Mouse (Mus musculus) neutrophil, adult 5-6 weeks (primary cell): Measurements from ENCODE around the gene Nme7. TPM values are rescaled to one million over a fixed set of nuclear protein-coding genes. Genes with fewer than 3 reads are reported as not detected.

Experiments
- ATAC-seq: fragments of 151-379, 151-347 bp; 2 replicates; pipeline ENCODE4 v1.8.0; 2017; ENCODE audit warnings: mild to moderate bottlenecking, moderate TSS enrichment; ENCODE audit not compliant: insufficient number of reproducible peaks, poor library complexity, low FRiP score, severe bottlenecking; ENCODE audit errors: extremely low read depth
- total RNA-seq: library from RNA; stranded (forward); fragments of 200-1000 nt; gene quantifications from 2 replicates; pipeline ENCODE4 v1.2.3, GENCODE M21; 2017

Nme7 gene
- total RNA-seq, 1 experiment from 2014 or later: 21.6 TPM

DNA sequence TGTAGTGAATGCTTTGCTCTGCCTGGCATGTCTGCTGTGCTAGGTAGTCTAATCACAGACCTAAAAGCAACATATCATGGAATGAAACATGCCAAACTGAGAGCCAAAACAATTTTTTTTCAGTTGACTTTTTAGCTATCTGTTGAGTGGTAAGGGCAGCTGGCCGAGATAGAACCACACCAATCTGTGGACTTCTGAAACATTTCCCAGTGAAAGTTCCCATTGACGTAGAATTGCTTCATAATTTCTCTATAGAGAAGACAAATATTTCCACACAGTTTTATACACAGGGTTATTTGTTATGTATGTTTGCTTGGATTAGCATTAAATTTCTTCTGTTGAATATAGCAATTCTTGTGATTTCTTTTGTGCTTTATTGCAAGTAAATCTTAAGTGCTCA, 65.9 kb downstream of the Nme7 start:
- no peak for ATAC-seq

DNA sequence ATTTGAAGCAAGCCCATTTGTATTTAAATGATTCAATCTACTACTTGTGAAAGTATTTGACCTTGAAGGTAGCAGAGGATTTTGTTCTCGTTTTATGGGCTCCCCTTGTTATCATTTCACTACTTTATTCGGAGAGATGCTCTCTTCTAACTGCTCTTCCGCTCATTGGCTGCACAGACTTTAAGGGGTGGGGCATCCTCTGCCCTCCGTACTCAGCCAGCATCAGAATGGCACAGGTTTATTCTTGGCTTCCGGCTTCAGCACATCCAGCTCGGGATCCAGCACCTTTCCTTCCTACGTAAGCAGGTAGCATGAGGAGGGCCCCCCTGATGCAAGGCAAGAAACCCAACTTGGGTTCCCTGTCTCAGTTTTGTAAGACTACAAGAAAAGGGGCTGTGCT, 69.1 kb downstream of the Nme7 start:
- ATAC-seq: no peak

DNA sequence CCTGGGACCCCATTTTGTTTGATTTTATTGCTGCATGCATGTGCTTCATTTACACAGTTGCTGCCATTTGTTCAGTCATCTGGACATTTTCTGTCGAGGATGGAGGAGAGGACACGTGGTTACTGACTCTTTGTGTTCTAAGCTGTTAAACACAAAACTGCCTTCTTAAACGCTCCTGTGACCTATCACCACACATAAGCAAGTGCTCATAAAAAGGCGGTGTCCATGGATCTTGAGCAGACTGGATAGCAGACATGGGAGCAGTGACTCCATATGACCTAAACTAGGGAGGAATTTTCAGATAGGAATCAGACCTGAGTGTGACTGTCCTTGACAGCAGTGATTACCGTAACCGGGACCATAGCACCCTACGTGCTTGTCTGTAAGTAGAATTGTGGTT, 70.1 kb downstream of the Nme7 start:
- no peak for ATAC-seq

DNA sequence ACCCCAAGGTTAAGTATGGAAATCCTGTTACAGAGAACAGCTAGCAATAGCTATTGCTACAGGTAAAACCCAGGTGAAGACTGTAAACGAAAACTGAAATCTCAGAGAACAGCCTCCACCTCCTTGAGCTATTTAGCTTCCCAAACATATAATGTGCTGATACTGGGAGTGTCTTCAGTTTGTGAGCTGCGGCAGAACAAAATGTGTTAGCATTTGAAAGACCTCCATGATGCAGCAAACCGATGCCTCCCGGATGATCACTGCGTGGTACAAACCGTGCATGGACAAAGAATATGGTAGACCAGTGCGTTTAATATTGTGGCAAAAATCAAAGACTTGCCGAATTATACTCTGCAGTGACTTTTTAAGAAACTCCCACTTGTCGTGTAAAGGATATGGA, 71.7 kb downstream of the Nme7 start:
- ATAC-seq: no peak

DNA sequence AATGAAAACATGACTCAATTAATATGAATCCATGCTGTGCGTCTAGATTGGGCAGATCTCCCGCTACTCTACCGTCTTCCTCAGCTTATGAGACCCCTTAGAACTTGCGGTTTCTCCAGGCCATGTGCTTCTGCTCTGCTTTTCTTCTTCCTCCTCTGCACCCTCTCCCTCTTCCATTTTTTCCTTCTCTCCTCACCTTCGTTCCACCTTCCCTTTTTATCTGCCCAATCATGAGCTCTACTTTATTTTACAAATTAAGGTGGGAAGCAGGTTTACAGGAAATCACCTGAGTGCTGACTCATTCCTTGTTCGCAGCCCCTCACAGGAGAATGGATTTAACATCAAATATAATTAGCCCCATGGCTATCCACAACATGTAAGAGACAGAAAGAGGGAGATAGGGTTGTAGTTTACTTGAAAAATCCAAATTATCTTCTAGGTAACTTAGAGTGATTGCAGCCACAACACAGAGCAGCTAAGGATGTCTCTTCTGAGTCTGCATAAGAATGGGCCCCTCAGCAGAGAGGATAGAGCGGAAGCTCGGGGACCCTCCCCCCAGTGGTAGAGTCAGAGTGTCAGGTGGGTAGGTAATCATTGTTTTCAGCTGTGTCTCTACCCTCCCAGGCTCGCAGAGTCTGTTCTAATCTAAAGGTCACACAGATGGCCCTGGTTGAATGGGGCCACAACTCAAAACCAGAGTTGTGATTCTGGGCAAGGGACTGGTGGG, 73.0 kb downstream of the Nme7 start:
- no peak for ATAC-seq

DNA sequence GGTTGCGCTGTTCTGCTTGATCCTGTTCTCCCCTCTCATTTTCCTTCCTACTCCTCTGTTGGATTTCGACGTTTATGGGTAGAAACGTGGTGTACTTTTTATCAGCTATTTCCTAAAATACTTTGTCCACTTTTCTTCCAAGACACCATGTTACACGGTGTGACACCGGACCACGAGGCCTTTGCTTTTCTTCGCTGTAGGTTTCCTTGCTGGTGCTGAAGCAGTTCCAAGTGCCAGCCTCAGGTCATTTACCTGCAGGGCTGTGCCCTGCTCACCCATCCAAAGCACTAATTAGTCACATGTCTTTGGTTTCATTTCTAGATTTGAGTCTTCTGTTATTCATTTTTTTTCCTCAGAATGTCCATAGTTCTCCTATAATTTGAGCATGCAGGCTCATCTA, 79.7 kb downstream of the Nme7 start:
- ATAC-seq: no peak

DNA sequence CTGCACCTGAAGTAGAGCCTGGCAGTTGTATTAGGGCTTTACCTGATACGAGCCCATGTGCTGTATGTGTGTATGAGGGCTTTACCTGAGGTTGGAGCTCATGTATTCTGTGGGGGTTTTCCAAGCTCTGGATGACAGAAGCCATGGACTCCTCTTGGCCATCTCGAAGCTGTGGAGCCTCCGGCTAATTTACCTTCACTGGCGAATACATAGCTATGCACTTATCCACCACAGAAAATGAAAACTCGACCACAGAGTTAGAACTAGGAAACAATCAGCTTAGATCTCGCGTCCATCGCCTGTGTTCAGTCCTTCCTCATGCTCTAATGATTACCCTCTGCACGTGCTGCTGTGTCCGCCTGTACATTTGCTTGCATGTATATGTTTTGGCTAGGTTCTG, 80.4 kb downstream of the Nme7 start:
- no peak for ATAC-seq

DNA sequence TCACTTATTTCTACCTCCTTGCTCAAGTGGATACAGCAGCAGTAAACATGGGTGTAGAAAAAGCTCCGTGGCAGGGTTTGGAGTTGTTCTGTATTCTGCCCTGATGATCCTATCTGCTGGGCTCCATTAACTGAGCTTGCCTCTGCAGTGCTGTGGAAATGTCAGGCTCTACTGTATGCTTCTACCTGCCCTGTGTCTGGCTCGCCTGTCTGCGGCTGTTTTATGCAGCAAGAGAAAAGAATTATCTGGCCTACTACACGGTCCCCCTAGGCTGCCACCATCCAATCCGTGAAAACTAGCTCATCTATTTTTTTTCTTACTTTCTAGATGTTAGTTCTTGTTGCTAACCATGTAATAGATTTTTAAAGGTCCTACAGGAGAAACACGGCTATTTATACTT, 81.1 kb downstream of the Nme7 start:
- ATAC-seq: no peak

DNA sequence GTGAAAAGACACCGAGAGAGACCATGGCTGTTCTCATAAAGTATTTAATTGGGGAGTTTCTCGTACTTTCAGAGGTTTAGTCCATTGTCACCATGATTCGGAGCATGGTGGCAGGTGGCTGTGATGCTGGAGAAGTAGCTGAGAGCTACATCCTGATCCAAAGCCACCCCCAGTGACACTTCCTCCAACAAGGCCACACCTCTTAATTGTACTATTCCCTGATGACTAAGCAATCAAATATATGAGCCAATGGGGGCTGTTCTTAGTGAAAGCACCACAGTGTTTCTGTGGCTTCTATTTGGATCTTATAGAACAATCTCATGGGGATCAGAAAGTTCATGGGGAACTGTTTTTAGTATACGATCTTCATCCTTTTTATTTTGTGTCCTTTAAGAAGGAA, 85.8 kb downstream of the Nme7 start:
- ATAC-seq: no peak

DNA sequence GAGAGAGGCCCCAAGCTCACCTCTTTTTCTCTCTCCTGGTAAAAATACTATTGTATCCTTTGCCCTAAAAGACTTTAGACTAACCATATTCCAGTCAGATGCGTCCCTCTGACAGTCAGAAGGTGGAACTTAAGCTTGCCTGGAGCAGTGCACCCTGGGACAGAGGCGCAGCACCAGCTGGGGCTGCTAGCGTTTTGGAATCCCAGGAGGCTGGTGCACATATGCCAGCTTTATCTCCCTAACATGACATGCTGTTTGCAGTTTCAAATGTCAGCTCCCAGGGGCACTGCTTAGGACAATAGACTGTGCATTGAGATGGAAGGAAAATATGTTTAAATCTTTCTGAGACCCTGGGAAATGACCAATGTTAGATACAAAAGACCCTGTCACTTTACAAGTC, 88.3 kb downstream of the Nme7 start:
- ATAC-seq: no peak

DNA sequence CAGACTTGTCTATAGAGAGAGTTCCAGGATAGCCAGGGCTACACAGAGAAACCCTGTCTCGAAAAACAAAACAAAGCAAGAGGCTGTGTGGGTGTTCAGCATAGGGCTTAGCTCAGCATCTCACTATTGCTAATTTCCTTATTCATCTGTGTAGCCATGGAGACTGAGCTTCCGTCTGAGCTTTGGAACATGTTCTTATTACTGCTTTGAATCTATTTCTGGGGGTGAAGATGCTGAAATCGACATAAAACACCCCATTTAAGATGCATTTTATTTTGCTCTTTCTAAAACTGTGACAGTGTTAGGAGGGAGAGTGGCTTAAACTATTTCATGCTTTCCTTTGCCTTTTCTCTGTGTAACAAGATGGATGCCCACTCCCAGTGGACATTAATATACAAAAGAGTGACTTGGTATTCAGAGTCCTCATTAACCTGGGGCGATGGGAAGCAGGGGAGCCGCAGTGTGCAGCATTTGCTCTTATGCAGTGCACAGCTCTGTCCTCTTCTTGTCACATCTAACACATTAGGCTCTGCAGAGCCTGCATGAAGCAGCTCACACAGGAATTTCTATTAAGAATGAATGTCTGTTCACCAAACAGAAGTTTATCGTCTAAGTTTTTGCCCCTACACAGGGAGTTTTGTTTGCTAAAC, 91.3 kb downstream of the Nme7 start:
- no peak for ATAC-seq

DNA sequence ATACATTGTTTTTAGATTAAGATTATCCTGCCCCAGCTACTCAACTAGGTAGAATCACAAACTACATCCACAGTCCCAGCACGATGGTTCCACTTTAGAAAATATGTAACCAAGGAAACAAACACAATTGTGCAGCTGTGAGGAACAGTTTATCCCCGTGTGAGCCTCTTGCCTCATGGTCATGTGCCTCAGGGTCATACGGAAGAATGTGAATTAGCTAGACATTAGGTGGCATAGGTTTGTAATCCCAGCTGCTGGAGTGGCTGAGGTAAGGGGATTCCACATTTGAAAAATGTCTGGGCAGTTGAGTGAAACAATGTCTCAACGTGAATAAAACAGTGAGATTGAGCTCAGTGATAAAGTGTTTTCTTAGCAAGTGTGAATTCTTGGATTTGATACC, 93.8 kb downstream of the Nme7 start:
- no peak for ATAC-seq

DNA sequence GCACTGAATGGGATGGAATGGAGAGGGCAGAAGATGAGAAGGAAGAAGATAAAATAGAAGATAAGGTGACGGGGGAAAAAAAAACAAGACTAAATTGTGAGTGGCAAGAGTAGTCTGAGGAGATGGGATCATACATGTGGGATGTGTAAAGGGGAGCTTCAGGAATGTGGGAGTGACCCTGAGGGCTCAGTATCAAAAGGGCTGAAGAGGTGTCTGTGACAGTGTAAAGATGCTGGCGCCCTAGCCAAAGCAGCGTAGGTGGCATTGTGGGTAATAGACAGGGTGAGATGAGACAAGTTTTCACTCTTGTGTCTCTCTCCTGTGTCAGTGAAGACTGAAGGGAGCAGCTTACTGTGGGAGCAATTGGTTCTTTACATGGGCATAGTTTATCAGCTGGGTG, 95.7 kb downstream of the Nme7 start:
- no peak for ATAC-seq

DNA sequence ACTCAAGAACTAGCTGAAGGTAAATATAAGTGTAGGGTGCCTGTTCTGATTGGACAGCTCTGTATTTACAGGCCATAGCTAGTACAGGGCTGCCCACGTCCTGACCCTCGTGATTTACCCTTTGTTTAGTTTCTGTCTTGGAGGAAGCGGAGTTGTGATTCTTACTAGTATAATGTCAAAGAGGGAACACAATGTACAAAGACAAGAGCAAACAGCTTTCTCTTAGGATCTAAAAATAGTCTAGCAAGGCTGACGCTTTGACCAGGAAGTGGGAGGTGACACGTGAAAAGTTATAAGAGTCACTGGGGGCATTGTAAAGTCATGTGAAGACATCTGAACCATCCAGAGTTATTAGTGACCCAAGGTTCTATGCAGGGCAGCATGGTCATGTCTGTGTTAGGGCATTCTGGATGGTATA, 101.5 kb downstream of the Nme7 start:
- no peak for ATAC-seq

DNA sequence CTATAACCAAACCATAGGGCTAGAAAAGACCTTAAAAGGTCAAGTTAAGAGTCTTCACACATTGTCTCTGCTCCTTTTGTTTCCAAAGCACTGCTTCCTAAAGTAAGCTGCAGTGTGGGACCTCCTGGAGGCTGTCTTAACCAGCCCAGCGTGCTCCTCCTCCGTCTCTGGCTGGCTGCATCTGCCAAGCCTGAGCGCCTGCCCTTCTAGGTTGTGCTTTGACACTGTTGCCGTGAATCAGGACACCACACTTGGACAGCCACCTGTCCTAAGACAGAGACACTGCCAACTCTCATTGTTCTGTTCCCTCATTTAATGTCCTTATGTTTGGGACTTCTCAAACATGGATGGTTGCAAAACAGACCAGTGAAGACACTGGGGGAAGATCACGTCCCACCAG, 102.6 kb downstream of the Nme7 start:
- no peak for ATAC-seq

DNA sequence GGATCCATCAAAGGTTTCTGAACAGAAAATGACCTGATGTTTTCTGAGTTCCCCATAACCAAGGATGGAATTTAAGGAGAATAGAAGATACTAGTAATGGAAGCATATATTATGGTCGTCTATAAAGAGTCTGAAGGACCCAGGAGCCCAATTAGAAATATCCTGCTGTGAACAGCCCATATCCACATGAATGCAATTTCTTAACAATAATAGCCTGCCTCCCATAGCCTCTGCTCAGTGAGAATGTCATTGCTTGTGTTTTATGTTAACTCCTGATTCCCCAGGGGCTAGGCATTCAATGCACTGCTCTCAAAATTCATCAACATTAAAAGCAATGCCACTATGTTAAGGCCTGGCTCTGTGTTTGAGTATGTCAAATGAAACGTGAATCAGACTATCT, 104.7 kb downstream of the Nme7 start:
- no peak for ATAC-seq

DNA sequence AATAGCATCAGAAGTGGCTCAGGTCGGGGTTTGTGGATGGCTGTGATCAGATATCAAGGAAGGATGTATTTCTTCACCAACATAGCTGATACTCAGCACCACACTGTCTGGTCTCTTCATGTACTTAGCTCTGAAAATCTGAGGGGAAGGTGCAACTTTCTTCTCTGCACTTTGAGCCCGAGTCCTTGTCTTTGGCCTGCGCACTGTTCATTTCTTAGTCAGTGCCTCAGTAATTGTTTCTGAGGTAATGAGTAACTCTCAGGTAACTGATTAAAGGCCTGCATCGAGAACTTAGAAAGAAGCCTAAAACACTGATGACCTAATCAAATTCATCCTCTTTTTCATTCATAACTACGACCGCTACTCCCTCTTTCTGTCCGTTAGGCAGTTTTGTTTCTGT, 107.4 kb downstream of the Nme7 start:
- no peak for ATAC-seq

DNA sequence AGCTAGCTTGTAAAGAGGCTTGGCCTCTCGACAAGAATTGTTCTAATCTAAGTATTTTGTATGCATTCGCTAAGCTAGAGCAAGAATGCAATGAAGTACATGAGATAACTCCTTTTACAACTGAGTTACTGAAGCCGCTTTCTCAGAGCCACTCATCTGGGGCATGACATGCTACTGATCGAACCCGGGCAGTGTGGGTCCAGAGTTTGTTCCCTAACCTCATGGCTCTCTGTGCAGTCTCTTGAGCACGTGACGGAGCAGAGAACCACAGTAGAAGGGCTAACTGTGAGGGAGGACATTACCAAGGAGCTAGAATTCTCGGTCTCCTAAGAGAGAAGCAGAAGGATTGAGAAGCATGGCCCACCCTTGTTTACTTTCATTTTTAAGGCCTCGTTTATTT, 109.0 kb downstream of the Nme7 start:
- no peak for ATAC-seq

DNA sequence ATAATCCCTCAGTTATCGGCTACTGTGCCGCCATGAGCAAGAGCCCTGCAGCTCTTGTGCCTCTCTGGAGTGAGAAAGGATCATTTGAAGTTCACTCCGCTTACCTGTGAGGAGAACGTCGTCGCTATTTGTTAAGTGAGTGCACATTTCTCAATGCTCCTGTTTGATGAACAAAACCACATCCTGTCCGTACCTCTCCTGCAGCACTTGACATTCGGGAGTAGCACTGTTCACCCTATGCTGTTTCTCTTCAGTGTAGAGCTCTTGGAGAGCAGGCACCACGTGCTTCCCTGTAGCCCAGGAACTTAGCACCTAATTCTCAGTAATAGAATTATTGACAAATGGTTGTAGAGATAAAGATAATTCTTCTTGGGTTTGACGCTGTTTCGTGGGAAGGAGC, 109.7 kb downstream of the Nme7 start:
- no peak for ATAC-seq

DNA sequence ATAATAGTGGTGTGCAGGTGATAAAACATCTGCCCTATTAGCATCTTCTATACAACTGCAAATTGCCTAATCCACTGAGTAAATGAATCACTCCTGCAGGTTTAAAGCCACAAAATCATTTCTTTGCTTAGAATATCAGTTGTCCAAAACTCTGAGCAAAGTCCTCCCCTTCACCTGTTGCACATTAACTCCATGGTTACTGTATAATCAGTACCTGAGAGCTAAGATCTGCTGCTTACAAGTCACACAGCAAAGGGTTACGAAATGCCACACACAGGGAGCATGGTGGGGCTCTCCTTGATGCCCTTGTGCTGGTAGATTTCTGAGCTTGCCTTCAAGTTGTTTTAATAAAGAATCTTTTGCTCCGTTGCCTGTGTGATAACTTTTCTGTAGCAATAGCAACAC, 111.4 kb downstream of the Nme7 start:
- ATAC-seq: no peak
